Mouse (Mus musculus) thymus, postnatal 14 days (tissue): Measurements from ENCODE around the gene Defb3.
"Not testable (repeated sequence)": the region's sequence is repeated elsewhere in the genome, so short reads cannot be mapped to it uniquely, and the experiment has no call there.

Experiments used
- DNase-seq: peaks from one replicate; pipeline ENCODE4 v3.0.0; 2021

Gene Defb3

DNA sequence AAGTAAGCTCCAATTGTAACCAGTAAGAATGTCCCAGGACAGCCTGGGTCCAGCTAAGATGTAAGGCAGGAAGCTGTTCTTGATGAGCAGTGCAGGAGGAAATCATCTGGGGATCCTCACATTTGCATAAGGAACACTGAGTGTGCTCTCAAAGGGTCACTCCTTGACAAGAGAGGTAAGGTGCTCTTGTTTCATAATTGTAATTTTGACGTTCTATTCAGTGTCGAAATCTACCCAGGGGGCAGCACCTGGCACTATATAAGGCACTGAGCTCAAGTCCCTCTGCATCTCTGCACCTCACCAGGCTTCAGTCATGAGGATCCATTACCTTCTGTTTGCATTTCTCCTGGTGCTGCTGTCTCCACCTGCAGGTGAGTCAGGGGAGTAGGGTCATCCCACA, at the start of gene Defb3:
Gene Defb3, plus strand, starts transcription at position 301 of the 400 bp plus-strand sequence.
- not testable (repeated sequence) for DNase-seq

- no peak for DNase-seq
Observed at GRCm38 (mm10) chr8:19247280-19247679, 45.9 kb upstream of the Defb3 start, which contains the start of gene Defb5. Gene Defb5, plus strand, starts transcription at chr8:19247580.

GRCm38 (mm10) chr8:19258136-19258535, 35.0 kb upstream of the Defb3 start:
- no peak for DNase-seq

DNA sequence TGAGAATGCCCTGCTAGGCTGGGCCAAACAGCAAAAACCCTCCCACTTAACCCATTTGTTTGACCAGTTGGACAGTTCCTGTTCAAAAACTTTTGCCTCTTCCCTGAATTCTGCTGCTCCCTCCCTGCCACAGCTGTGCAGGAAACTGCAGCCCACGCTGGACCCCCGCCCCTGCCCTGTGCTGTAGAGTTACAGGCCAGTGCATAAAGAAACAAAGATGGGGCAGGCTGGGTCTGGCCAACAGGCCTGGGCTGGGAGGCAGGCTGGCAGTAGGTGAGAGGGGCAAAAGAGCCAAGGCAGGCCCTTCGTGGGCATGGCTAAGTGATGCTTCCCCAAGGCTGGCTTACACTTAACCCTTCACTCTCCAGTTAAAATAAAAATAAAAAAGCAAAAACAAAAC, 33.5 kb upstream of the Defb3 start:
- DNase-seq, result no peak

- DNase-seq, result not testable (repeated sequence)
Observed at GRCm38 (mm10) chr8:19298361-19298760, 5.2 kb downstream of the Defb3 start.

DNA sequence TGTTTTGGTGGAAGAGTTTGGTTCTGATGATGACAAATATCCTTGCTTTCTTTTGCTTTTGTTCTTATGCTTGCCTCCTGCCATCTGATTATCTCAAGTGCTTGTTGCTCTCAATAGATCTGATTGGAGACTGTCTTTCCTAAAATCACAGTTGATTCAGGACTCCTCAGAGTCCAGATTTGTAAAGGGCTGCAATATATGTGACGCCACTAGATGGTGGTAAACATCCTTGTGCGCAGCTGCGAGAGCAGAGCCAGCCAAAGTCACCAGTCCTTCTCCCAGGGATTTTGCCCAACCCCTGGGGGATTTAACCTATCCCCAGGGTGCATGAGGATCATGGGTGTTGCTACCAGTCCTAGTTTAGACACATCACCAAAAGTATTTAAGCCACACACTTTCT, 38.7 kb downstream of the Defb3 start:
- DNase-seq, result no peak
